Mouse (Mus musculus) myocyte (in vitro differentiated cells): ENCODE measurements around the gene D1Pas1. TPM values are rescaled to one million over a fixed set of nuclear protein-coding genes. Genes with fewer than 3 reads are reported as not detected.
A peak's percentile ranks its signal among the peaks of the same experiment; 100 is the strongest.

Source experiments
- H3K27me3 ChIP-seq: one replicate; pipeline ENCODE4 v1.6.1; 2011; ENCODE audit not compliant: control insufficient read depth, insufficient read depth, insufficient read length
- H3K36me3 ChIP-seq: one replicate; pipeline ENCODE4 v1.6.1; 2011; ENCODE audit not compliant: control insufficient read depth, insufficient read depth
- H3K4me2 ChIP-seq: one replicate; pipeline ENCODE4 v1.6.1; 2011; ENCODE audit warnings: low read depth, control low read depth
- H3K4me3 ChIP-seq: one replicate; pipeline ENCODE4 v1.5.1; 2011; ENCODE audit warnings: mild to moderate bottlenecking, control low read depth, moderate library complexity
- H3K79me2 ChIP-seq: one replicate; pipeline ENCODE4 v1.6.1; 2011; ENCODE audit not compliant: control insufficient read depth, insufficient read depth
- H3ac ChIP-seq: one replicate; pipeline ENCODE4 v1.6.1; 2011; ENCODE audit not compliant: control insufficient read depth, insufficient read length
- CEBPB ChIP-seq: IDR thresholded peaks from 2 replicates; pipeline ENCODE4 v1.6.1; 2011; ENCODE audit warnings: mild to moderate bottlenecking, moderate library complexity; ENCODE audit not compliant: poor library complexity, insufficient read depth, severe bottlenecking
- E2F4 ChIP-seq: IDR thresholded peaks from one replicate; pipeline ENCODE4 v1.6.1; 2011; ENCODE audit warnings: mild to moderate bottlenecking, control low read depth, moderate library complexity; ENCODE audit not compliant: insufficient read depth
- MAX ChIP-seq: IDR thresholded peaks from one replicate; pipeline ENCODE4 v1.6.1; 2011; ENCODE audit warnings: low read depth, mild to moderate bottlenecking, control low read depth
- MYOD1 ChIP-seq, 3 experiments: IDR thresholded peaks; one replicate each; pipeline ENCODE4 v1.6.1; 2011; ENCODE audit warnings: control low read depth in 2 of 3, low read depth in 2 of 3, mild to moderate bottlenecking in 2 of 3, moderate library complexity in 1 of 3; ENCODE audit not compliant: insufficient read length in 2 of 3, control insufficient read depth in 1 of 3
- MYOG ChIP-seq, 3 experiments: IDR thresholded peaks; one replicate each; pipeline ENCODE4 v1.6.1; 2011; ENCODE audit warnings: control low read depth in 2 of 3, low read depth in 2 of 3, mild to moderate bottlenecking in 2 of 3; ENCODE audit not compliant: insufficient read length in 2 of 3, control insufficient read depth in 1 of 3, insufficient read depth in 1 of 3
- POLR2A ChIP-seq: IDR thresholded peaks from one replicate; pipeline ENCODE4 v1.6.1; 2011; ENCODE audit warnings: low read depth, mild to moderate bottlenecking, control low read depth, moderate library complexity; ENCODE audit not compliant: insufficient read length
- POLR2AphosphoS2 ChIP-seq: IDR thresholded peaks from one replicate; pipeline ENCODE4 v1.6.1; 2011; ENCODE audit warnings: low read depth, control low read depth; ENCODE audit not compliant: insufficient read length
- REST ChIP-seq: IDR thresholded peaks from one replicate; pipeline ENCODE4 v1.6.1; 2011; ENCODE audit warnings: mild to moderate bottlenecking, control low read depth, moderate library complexity; ENCODE audit not compliant: insufficient read depth, insufficient read length
- SRF ChIP-seq: IDR thresholded peaks from one replicate; pipeline ENCODE4 v1.6.1; 2011; ENCODE audit warnings: low read depth; ENCODE audit not compliant: control insufficient read depth, insufficient read length
- TCF12 ChIP-seq: IDR thresholded peaks from one replicate; pipeline ENCODE4 v1.6.1; 2011; ENCODE audit warnings: mild to moderate bottlenecking, control low read depth; ENCODE audit not compliant: poor library complexity, insufficient read depth, severe bottlenecking
- TCF3 ChIP-seq: IDR thresholded peaks from one replicate; pipeline ENCODE4 v1.6.1; 2011; ENCODE audit warnings: low read depth, control low read depth; ENCODE audit not compliant: insufficient read length
- USF1 ChIP-seq: IDR thresholded peaks from one replicate; pipeline ENCODE4 v1.6.1; 2011; ENCODE audit warnings: low read depth, mild to moderate bottlenecking, control low read depth, moderate library complexity
- polyA plus RNA-seq: library from polyadenylated mRNA; unstranded; fragments of >200 nt; fragmentation: generic; extraction: Trizol; gene quantifications from one replicate; pipeline ENCODE4 v1.2.1, GENCODE M21; 2012; ENCODE audit warnings: missing spikeins

Gene D1Pas1
- not detected for polyA plus RNA-seq

- H3K4me2 ChIP-seq = no peak within 1 kb of the TSS
- TF ChIP-seq MYOG (IDR thresholded peaks at IDR 0.05; ENCODE audit: control insufficient read depth in 1 of 3, insufficient read depth in 1 of 3, insufficient read length in 2 of 3, low read depth in 2 of 3) = no peak
- no peak within 1 kb of the TSS for H3K4me3 ChIP-seq
These were observed at the start of gene D1Pas1 for GRCm38 (mm10) chr1:186967201-186967812. Gene D1Pas1 (plus strand): TSS chr1:186967416.

GRCm38 (mm10) chr1:186922489-186923370 is 44.5 kb upstream of the D1Pas1 start:
- no peak overlapping the region for H3K4me3 ChIP-seq
- no peaks in the 10 kb centered on the region for H3K27me3 ChIP-seq
- H3K79me2 ChIP-seq = no peaks in the 10 kb centered on the region
- no peak overlapping the region for H3K4me2 ChIP-seq
- no peaks in the 10 kb centered on the region for H3K36me3 ChIP-seq
- TF ChIP-seq SRF = no peak
- no peak for TF ChIP-seq TCF12
- TF ChIP-seq E2F4 = no peak
- TF ChIP-seq MYOD1 (IDR thresholded peaks at IDR 0.05; ENCODE audit: control insufficient read depth in 1 of 3, insufficient read length in 2 of 3, low read depth in 2 of 3) = no peak
- TF ChIP-seq CEBPB = no peak
- no peak for TF ChIP-seq USF1
- H3ac ChIP-seq = no peak overlapping the region

More at GRCm38 (mm10) chr1:186967201-186967812, at the start of gene D1Pas1:
- Histone ChIP-seq H3K27me3 (no peaks in the 10 kb centered on the region), H3ac (no peak within 1 kb of the TSS), H3K79me2 (no peaks in the 10 kb centered on the region), H3K36me3 (no peaks in the 10 kb centered on the region)

- Histone ChIP-seq H3K27me3 (no peaks in the 10 kb centered on the region), H3ac (no peak overlapping the region), H3K36me3 (no peaks in the 10 kb centered on the region), H3K79me2 (no peaks in the 10 kb centered on the region), H3K4me3 (no peak overlapping the region), H3K4me2 (no peak overlapping the region)
- no peak for TF ChIP-seq CEBPB
- TF ChIP-seq TCF12 = no peak
- no peak for TF ChIP-seq MAX
- TF ChIP-seq TCF3 = no peak
These were observed 43.2 kb upstream of the D1Pas1 start for GRCm38 (mm10) chr1:186924027-186924426.

- Histone ChIP-seq H3K4me2 (peak overlapping the region; percentile 55), H3K27me3 (no peaks in the 10 kb centered on the region), H3K36me3 (no peaks in the 10 kb centered on the region), H3K79me2 (no peaks in the 10 kb centered on the region), H3ac (no peak overlapping the region), H3K4me3 (no peak overlapping the region)
- TF ChIP-seq MAX (no peak), POLR2A (no peak), USF1 (no peak), SRF (no peak), MYOD1 (IDR thresholded peaks at IDR 0.05; ENCODE audit: control insufficient read depth in 1 of 3, insufficient read length in 2 of 3, low read depth in 2 of 3) (no peak), E2F4 (no peak)
These were observed 41.8 kb upstream of the D1Pas1 start for GRCm38 (mm10) chr1:186925411-186925810.

- Histone ChIP-seq H3K27me3 (no peaks in the 10 kb centered on the region), H3ac (no peak overlapping the region), H3K79me2 (no peaks in the 10 kb centered on the region), H3K36me3 (no peaks in the 10 kb centered on the region), H3K4me3 (no peak overlapping the region), H3K4me2 (peak overlapping the region; percentile 31)
- TF ChIP-seq MYOG (IDR thresholded peaks at IDR 0.05; ENCODE audit: control insufficient read depth in 1 of 3, insufficient read depth in 1 of 3, insufficient read length in 2 of 3, low read depth in 2 of 3) = no peak
- TF ChIP-seq CEBPB = no peak
- TF ChIP-seq USF1 = no peak
- no peak for TF ChIP-seq REST
- TF ChIP-seq POLR2AphosphoS2 = no peak
- no peak for TF ChIP-seq MAX
- TF ChIP-seq POLR2A = no peak
- TF ChIP-seq TCF12 = no peak
- TF ChIP-seq TCF3 = no peak
- no peak for TF ChIP-seq SRF
- no peak for TF ChIP-seq E2F4
- no peak for TF ChIP-seq MYOD1 (IDR thresholded peaks at IDR 0.05; ENCODE audit: control insufficient read depth in 1 of 3, insufficient read length in 2 of 3, low read depth in 2 of 3)
These were observed 40.8 kb upstream of the D1Pas1 start for GRCm38 (mm10) chr1:186926316-186926949.
